Mouse (Mus musculus) ES-Bruce4 (cell line): ENCODE data around the gene Tmem106c.

Source experiments
- CTCF ChIP-seq: IDR thresholded peaks from one replicate; pipeline ENCODE4 v1.8.1; 2011; ENCODE audit warnings: low read depth, low read length
- EP300 ChIP-seq: IDR thresholded peaks from 2 replicates; pipeline ENCODE4 v1.6.1; 2011; ENCODE audit warnings: low read depth, low read length; ENCODE audit not compliant: insufficient read depth
- POLR2A ChIP-seq: IDR thresholded peaks from one replicate; pipeline ENCODE4 v1.8.1; 2011; ENCODE audit warnings: low read length; ENCODE audit not compliant: insufficient read depth

- TF ChIP-seq CTCF (no peak), POLR2A (no peak), EP300 (no peak)
Measured at GRCm38 (mm10) chr15:97996716-97997256, 32.8 kb downstream of the Tmem106c start.
